7 mouse cellular contexts compared by ENCODE assay signal in genomic region chrX:133898014-133898542, GRCm38 (mm10). TPM values are rescaled to one million over a fixed set of nuclear protein-coding genes. Genes with fewer than 3 reads are reported as not detected.
DNase-seq lines count a peak whose midpoint lies in the region; ATAC-seq lines count a peak whose summit lies in the region.

Tspan6 (minus strand) TSS chrX:133898429.

- peak within 1 kb of the TSS; percentile 79 for H3K9ac ChIP-seq in embryonic facial prominence, embryonic 14.5 days (ENCODE audit: low read depth, low read length)
- H3K9ac ChIP-seq in limb, embryonic 13.5 days: peak within 1 kb of the TSS; percentile 79
- peak within 1 kb of the TSS; percentile 85 for H3K9ac ChIP-seq in midbrain, embryonic 16.5 days (ENCODE audit: low read depth, low read length)

- no peaks in the 10 kb centered on the region for H3K9me3 ChIP-seq in embryonic facial prominence, embryonic 14.5 days (ENCODE audit: control insufficient read depth, low read length)
- H3K9me3 ChIP-seq in limb, embryonic 13.5 days: no peaks in the 10 kb centered on the region
- no peaks in the 10 kb centered on the region for H3K9me3 ChIP-seq in midbrain, embryonic 16.5 days (replicated peaks; ENCODE audit: control insufficient read depth, low read length, poor library complexity, severe bottlenecking)

- H3K4me1 ChIP-seq in embryonic facial prominence, embryonic 14.5 days (ENCODE audit: control insufficient read depth, insufficient read depth, low read length): no peaks in the 10 kb centered on the region
- H3K4me1 ChIP-seq in limb, embryonic 13.5 days: no peaks in the 10 kb centered on the region
- H3K4me1 ChIP-seq in midbrain, embryonic 16.5 days (ENCODE audit: control insufficient read depth, insufficient read depth, low read length): 0 out of 2 replicates have a peak, but pooled peaks cover 2% of the 10 kb centered on the region

- H3K27ac ChIP-seq in embryonic facial prominence, embryonic 14.5 days (replicated peaks; ENCODE audit: low read depth, low read length): peak within 1 kb of the TSS; percentile 8; the same call in 1 of the 2 replicates
- H3K27ac ChIP-seq in limb, embryonic 13.5 days: peak within 1 kb of the TSS; percentile 61
- peak within 1 kb of the TSS; percentile 80 for H3K27ac ChIP-seq in midbrain, embryonic 16.5 days (ENCODE audit: low read length)

- peak; percentile 94 for ATAC-seq in embryonic facial prominence, embryonic 14.5 days (ENCODE audit: low read depth)
- ATAC-seq in limb, embryonic 13.5 days (ENCODE audit: low FRiP score, low read depth): peak; percentile 95
- ATAC-seq in midbrain, embryonic 16.5 days: peak; percentile 98

- H3K4me2 ChIP-seq in embryonic facial prominence, embryonic 14.5 days (ENCODE audit: low read depth, low read length): peak within 1 kb of the TSS; percentile 56
- H3K4me2 ChIP-seq in limb, embryonic 13.5 days (replicated peaks): peak within 1 kb of the TSS; percentile 64
- H3K4me2 ChIP-seq in midbrain, embryonic 16.5 days (ENCODE audit: low read length): peak within 1 kb of the TSS; percentile 55

- peaks cover 14% of the 10 kb centered on the region for H3K36me3 ChIP-seq in embryonic facial prominence, embryonic 14.5 days (ENCODE audit: control insufficient read depth, insufficient read depth, low read length)
- peaks cover 17% of the 10 kb centered on the region for H3K36me3 ChIP-seq in limb, embryonic 13.5 days
- peaks cover 3% of the 10 kb centered on the region; the same call in 1 of the 2 replicates for H3K36me3 ChIP-seq in midbrain, embryonic 16.5 days (ENCODE audit: control insufficient read depth, insufficient read depth, low read length)

- DNase-seq in adrenal gland, postnatal 4 days (ENCODE audit: low spot score in 2 of 2): peak; percentile 24 to 41
- peak; percentile 95 for DNase-seq in embryonic facial prominence, embryonic 14.5 days (ENCODE audit: low spot score)
- DNase-seq in heart, adult 9 months (ENCODE audit: low spot score in 2 of 2): peak; percentile 75 to 82
- DNase-seq in kidney, adult 9 months: peak; percentile 75
- DNase-seq in spleen, postnatal 14 days (ENCODE audit: low spot score in 2 of 2): peak; percentile 32 to 40

- WGBS in embryonic facial prominence, embryonic 14.5 days: 22% methylated on average over 33 of the region's 33 CpGs
- WGBS in limb, embryonic 13.5 days: 23% methylated on average over 33 of the region's 33 CpGs
- WGBS in midbrain, embryonic 16.5 days: 22% methylated on average over 33 of the region's 33 CpGs

- H3K4me3 ChIP-seq in embryonic facial prominence, embryonic 14.5 days (ENCODE audit: low read depth, low read length): peak within 1 kb of the TSS; percentile 55
- H3K4me3 ChIP-seq in limb, embryonic 13.5 days: peak within 1 kb of the TSS; percentile 57
- peak within 1 kb of the TSS; percentile 59 for H3K4me3 ChIP-seq in midbrain, embryonic 16.5 days (ENCODE audit: low read depth, low read length)

- H3K27me3 ChIP-seq in embryonic facial prominence, embryonic 14.5 days (replicated peaks; ENCODE audit: control insufficient read depth, insufficient read depth, low read length): no peaks in the 10 kb centered on the region
- H3K27me3 ChIP-seq in limb, embryonic 13.5 days: no peaks in the 10 kb centered on the region
- H3K27me3 ChIP-seq in midbrain, embryonic 16.5 days (ENCODE audit: control insufficient read depth, insufficient read depth, low read depth, low read length): no peaks in the 10 kb centered on the region

RNA-seq across cellular contexts. Expression of gene Tspan6, which starts in this region (rescaled TPM):
- total RNA-seq in adrenal gland, postnatal 4 days (2021): 10 to 100 TPM; 52.2 to 57.0 TPM
- polyA plus RNA-seq in embryonic facial prominence, embryonic 14.5 days (2014; fragmentation: Nextera tagmentation; extraction: Ambion mirVana): 170 and 181 TPM in 2 replicates
- 200 TPM in 2 replicates for polyA plus RNA-seq in limb, embryonic 13.5 days (2015; fragmentation: Nextera tagmentation; extraction: Ambion mirVana)
- 301 and 305 TPM in 2 replicates for polyA plus RNA-seq in midbrain, embryonic 16.5 days (2015; fragmentation: Nextera tagmentation; extraction: Ambion mirVana)

Comparison
In these comparisons a context has a peak if more than half of its experiments do, and no peak if none do; other contexts are left out.
1. Peak in every context shown above with its lines: DNase-seq, ATAC-seq, H3K4me3 ChIP-seq and H3K27ac ChIP-seq.
2. DNase-seq: peak in every context shown above with its lines; median percentile 95 in embryonic facial prominence, embryonic 14.5 days; 78 in heart, adult 9 months; 75 in kidney, adult 9 months; 36 in spleen, postnatal 14 days; 32 in adrenal gland, postnatal 4 days.
3. H3K27ac ChIP-seq: peak in every context shown above with its lines; median percentile 80 in midbrain, embryonic 16.5 days; 61 in limb, embryonic 13.5 days; 8 in embryonic facial prominence, embryonic 14.5 days.